Mouse (Mus musculus) MEL (cell line): ENCODE data around the gene March10. TPM values are rescaled to one million over a fixed set of nuclear protein-coding genes. Genes with fewer than 3 reads are reported as not detected.

Experiments
- DNase-seq: peaks from one replicate; pipeline ENCODE4 v3.0.0; 2011; ENCODE audit warnings: low read depth, low spot score
- H3K27ac ChIP-seq: 2 replicates; pipeline ENCODE4 v1.5.1; 2012; ENCODE audit warnings: low read depth, mild to moderate bottlenecking, control low read depth, low read length, moderate library complexity; ENCODE audit not compliant: control insufficient read depth
- H3K27me3 ChIP-seq, 2 experiments: fragments of 150-350 bp in 1 of 2; sonication (generic) in 1 of 2; 2 replicates each; pipeline ENCODE4 v1.6.1; 2012; ENCODE audit warnings: low read length in 2 of 2, mild to moderate bottlenecking in 2 of 2, improper control_type of control experiment in 1 of 2, moderate library complexity in 1 of 2; ENCODE audit not compliant: insufficient read depth in 2 of 2, control insufficient read depth in 1 of 2
- H3K36me3 ChIP-seq, 2 experiments: 2 replicates each; pipeline ENCODE4 v1.6.1; 2012 to 2014; ENCODE audit warnings: low read length in 2 of 2, improper control_type of control experiment in 1 of 2, inconsistent platforms in 1 of 2, mild to moderate bottlenecking in 1 of 2; ENCODE audit not compliant: insufficient read depth in 2 of 2, control insufficient read depth in 1 of 2
- H3K4me1 ChIP-seq, 2 experiments: fragments of 150-350 bp in 1 of 2; sonication (generic) in 1 of 2; 2 replicates each; pipeline ENCODE4 v1.6.1; 2012; ENCODE audit warnings: low read length in 2 of 2, improper control_type of control experiment in 1 of 2, mild to moderate bottlenecking in 1 of 2; ENCODE audit not compliant: insufficient read depth in 2 of 2, control insufficient read depth in 1 of 2
- H3K4me3 ChIP-seq, 2 experiments: fragments of 150-350 bp in 1 of 2; sonication (generic) in 1 of 2; 2 replicates each; pipeline ENCODE4 v1.5.1; 2012; ENCODE audit warnings: low read depth in 2 of 2, low read length in 2 of 2, mild to moderate bottlenecking in 2 of 2, moderate library complexity in 2 of 2, control low read depth in 1 of 2, improper control_type of control experiment in 1 of 2; ENCODE audit not compliant: control insufficient read depth in 1 of 2, insufficient read depth in 1 of 2
- H3K79me2 ChIP-seq: 2 replicates; pipeline ENCODE4 v1.6.1; 2012; ENCODE audit warnings: mild to moderate bottlenecking, low read length, moderate library complexity; ENCODE audit not compliant: control insufficient read depth, poor library complexity, insufficient read depth
- H3K9ac ChIP-seq: 2 replicates; pipeline ENCODE4 v1.6.1; 2012; ENCODE audit warnings: low read depth, mild to moderate bottlenecking, control low read depth, low read length, moderate library complexity; ENCODE audit not compliant: control insufficient read depth, poor library complexity, severe bottlenecking
- H3K9me3 ChIP-seq: fragments of 150-350 bp; sonication (generic); replicated peaks from 2 replicates; pipeline ENCODE4 v1.6.1; 2012; ENCODE audit warnings: mild to moderate bottlenecking, low read length, improper control_type of control experiment, moderate library complexity; ENCODE audit not compliant: insufficient read depth
- BHLHE40 ChIP-seq: IDR thresholded peaks from 2 replicates; pipeline ENCODE4 v1.6.1; 2012; ENCODE audit warnings: low read depth, mild to moderate bottlenecking, inconsistent platforms, low read length, improper control_type of control experiment, borderline replicate concordance
- CHD2 ChIP-seq: IDR thresholded peaks from 2 replicates; pipeline ENCODE4 v1.6.1; 2011; ENCODE audit warnings: low read length, improper control_type of control experiment
- CTCF ChIP-seq, 3 experiments: IDR thresholded peaks in 2 of 3; conservative IDR thresholded peaks in 1 of 3; 2 replicates each; pipeline ENCODE4 v1.5.1; 2011 to 2012; ENCODE audit warnings: low read length in 3 of 3, low read depth in 2 of 3, mild to moderate bottlenecking in 2 of 3, improper control_type of control experiment in 1 of 3, inconsistent platforms in 1 of 3, mixed read lengths in 1 of 3, moderate library complexity in 1 of 3; ENCODE audit not compliant: control insufficient read depth in 1 of 3, insufficient read depth in 1 of 3, poor library complexity in 1 of 3, severe bottlenecking in 1 of 3
- ELF1 ChIP-seq: IDR thresholded peaks from 2 replicates; pipeline ENCODE4 v1.6.1; 2014; ENCODE audit warnings: low read depth, mild to moderate bottlenecking, inconsistent platforms, low read length, improper control_type of control experiment, moderate library complexity
- ETS1 ChIP-seq: IDR thresholded peaks from 2 replicates; pipeline ENCODE4 v1.6.1; 2012; ENCODE audit warnings: low read depth, mild to moderate bottlenecking, inconsistent platforms, low read length, improper control_type of control experiment, moderate library complexity
- GABPA ChIP-seq: IDR thresholded peaks from 2 replicates; pipeline ENCODE4 v1.6.1; 2012; ENCODE audit warnings: low read depth, mild to moderate bottlenecking, inconsistent platforms, low read length, improper control_type of control experiment, moderate library complexity
- JUND ChIP-seq: IDR thresholded peaks from 2 replicates; pipeline ENCODE4 v1.6.1; 2011; ENCODE audit warnings: low read depth, mild to moderate bottlenecking, improper control_type of control experiment, low read length
- KAT2A ChIP-seq: conservative IDR thresholded peaks from 2 replicates; pipeline ENCODE4 v1.6.1; 2012; ENCODE audit warnings: low read depth, low read length, improper control_type of control experiment, inconsistent platforms
- MAFK ChIP-seq: IDR thresholded peaks from 2 replicates; pipeline ENCODE4 v1.6.1; 2011; ENCODE audit warnings: low read depth, mild to moderate bottlenecking, low read length, improper control_type of control experiment, borderline replicate concordance
- MAX ChIP-seq: IDR thresholded peaks from 2 replicates; pipeline ENCODE4 v1.6.1; 2011; ENCODE audit warnings: low read length, improper control_type of control experiment
- MAZ ChIP-seq: IDR thresholded peaks from 2 replicates; pipeline ENCODE4 v1.6.1; 2012; ENCODE audit warnings: low read depth, mild to moderate bottlenecking, inconsistent platforms, low read length, improper control_type of control experiment
- MEF2A ChIP-seq: IDR thresholded peaks from 2 replicates; pipeline ENCODE4 v1.6.1; 2014; ENCODE audit warnings: low read depth, mild to moderate bottlenecking, inconsistent platforms, low read length, improper control_type of control experiment; ENCODE audit not compliant: poor library complexity, insufficient replicate concordance, severe bottlenecking; ENCODE audit errors: extremely low read depth
- NRF1 ChIP-seq: IDR thresholded peaks from 2 replicates; pipeline ENCODE4 v1.6.1; 2014; ENCODE audit warnings: low read depth, mild to moderate bottlenecking, inconsistent platforms, low read length, improper control_type of control experiment, moderate library complexity; ENCODE audit not compliant: poor library complexity, insufficient read depth, severe bottlenecking
- POLR2AphosphoS5 ChIP-seq: IDR thresholded peaks from 2 replicates; pipeline ENCODE4 v1.6.1; 2012; ENCODE audit warnings: low read depth, borderline replicate concordance, mild to moderate bottlenecking, inconsistent platforms, low read length, moderate library complexity, mixed read lengths
- RAD21 ChIP-seq: IDR thresholded peaks from 2 replicates; pipeline ENCODE4 v1.6.1; 2011; ENCODE audit warnings: mild to moderate bottlenecking, low read depth, low read length, improper control_type of control experiment
- TAL1 ChIP-seq: IDR thresholded peaks from 2 replicates; pipeline ENCODE4 v1.6.1; 2012; ENCODE audit warnings: mild to moderate bottlenecking, inconsistent platforms, low read length, moderate library complexity, mixed read lengths
- UBTF ChIP-seq: IDR thresholded peaks from 2 replicates; pipeline ENCODE4 v1.6.1; 2012; ENCODE audit warnings: low read depth, mild to moderate bottlenecking, inconsistent platforms, low read length, improper control_type of control experiment, moderate library complexity, borderline replicate concordance; ENCODE audit not compliant: insufficient read depth
- USF1 ChIP-seq: IDR thresholded peaks from 2 replicates; pipeline ENCODE4 v1.6.1; 2014; ENCODE audit warnings: low read depth, mild to moderate bottlenecking, inconsistent platforms, low read length, improper control_type of control experiment, moderate library complexity
- USF2 ChIP-seq, 2 experiments: IDR thresholded peaks; 2 replicates each; pipeline ENCODE4 v1.6.1; 2011 to 2012; ENCODE audit warnings: improper control_type of control experiment in 2 of 2, low read length in 2 of 2, borderline replicate concordance in 1 of 2, inconsistent platforms in 1 of 2, low read depth in 1 of 2, mild to moderate bottlenecking in 1 of 2; ENCODE audit not compliant: insufficient read depth in 1 of 2
- ZMIZ1 ChIP-seq: IDR thresholded peaks from 2 replicates; pipeline ENCODE4 v1.6.1; 2012; ENCODE audit warnings: low read depth, mild to moderate bottlenecking, inconsistent platforms, low read length, improper control_type of control experiment, moderate library complexity
- ZNF384 ChIP-seq: IDR thresholded peaks from 2 replicates; pipeline ENCODE4 v1.6.1; 2012; ENCODE audit warnings: low read depth, mild to moderate bottlenecking, inconsistent platforms, low read length, improper control_type of control experiment
- polyA plus RNA-seq, 2 experiments: library from polyadenylated mRNA; stranded (reverse) in 1 of 2; unstranded in 1 of 2; fragments of >175 nt in 1 of 2; fragments of >200 nt in 1 of 2; gene quantifications; 2 replicates each; pipeline versions ENCODE4 v1.2.1 to v1.2.4; 2012; ENCODE audit warnings: low replicate concordance in 2 of 2, low read depth in 1 of 2; ENCODE audit not compliant: insufficient read length in 2 of 2, insufficient read depth in 1 of 2, missing spikeins in 1 of 2
- total RNA-seq: library from RNA; depleted of rRNA; stranded (reverse); fragments of 300-350 nt; gene quantifications from 2 replicates; pipeline ENCODE4 v1.2.3, GENCODE M21; 2012

Gene March10
- total and polyA plus RNA-seq, 3 experiments = not detected

DNA sequence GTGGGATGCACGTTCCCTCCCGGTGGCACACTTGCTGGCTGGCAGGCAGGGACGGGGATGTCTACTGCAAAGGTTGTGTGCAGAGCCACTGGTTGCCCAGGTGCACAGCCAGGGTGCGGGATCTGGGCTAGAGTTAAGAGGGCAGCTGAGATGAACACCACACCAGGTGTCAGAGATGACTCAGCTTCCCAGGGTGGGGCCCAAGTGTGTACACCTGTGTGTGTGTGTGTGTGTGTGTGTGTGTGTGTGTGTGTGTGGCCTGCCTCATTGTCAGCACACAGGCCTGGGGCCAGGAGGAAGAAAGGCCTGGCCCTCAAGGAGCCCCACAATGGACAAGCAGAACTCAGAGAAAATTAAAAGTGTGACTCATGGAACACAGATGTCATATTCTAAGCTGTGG lies 31.9 kb downstream of the March10 start:
- no peaks in the 10 kb centered on the region for H3K79me2 ChIP-seq
- no peaks in the 10 kb centered on the region for H3K9me3 ChIP-seq
- no peak for TF ChIP-seq JUND
- no peak for TF ChIP-seq CTCF (IDR thresholded peaks at IDR 0.05 in 2 of 3, conservative IDR thresholded peaks at IDR 0.05 in 1 of 3; ENCODE audit: control insufficient read depth in 1 of 3, insufficient read depth in 1 of 3, low read depth in 2 of 3, low read length in 3 of 3, poor library complexity in 1 of 3, severe bottlenecking in 1 of 3)
- TF ChIP-seq ZMIZ1 = no peak
- TF ChIP-seq ETS1 = no peak
- no peak for TF ChIP-seq UBTF
- no peak for TF ChIP-seq GABPA
- TF ChIP-seq MEF2A = no peak
- no peak for TF ChIP-seq MAZ
- TF ChIP-seq ZNF384 = no peak
- no peak for TF ChIP-seq BHLHE40
- no peak for TF ChIP-seq USF1
- no peak overlapping the region for H3K9ac ChIP-seq
- H3K27ac ChIP-seq = no peak overlapping the region
- H3K27me3 ChIP-seq = peaks cover 0 to 4% of the 10 kb centered on the region in 2 experiments; a peak in 1 of 4 replicates
- H3K4me3 ChIP-seq = no peak overlapping the region
- H3K36me3 ChIP-seq = no peaks in the 10 kb centered on the region
- no peak for DNase-seq
- no peaks in the 10 kb centered on the region for H3K4me1 ChIP-seq

DNA sequence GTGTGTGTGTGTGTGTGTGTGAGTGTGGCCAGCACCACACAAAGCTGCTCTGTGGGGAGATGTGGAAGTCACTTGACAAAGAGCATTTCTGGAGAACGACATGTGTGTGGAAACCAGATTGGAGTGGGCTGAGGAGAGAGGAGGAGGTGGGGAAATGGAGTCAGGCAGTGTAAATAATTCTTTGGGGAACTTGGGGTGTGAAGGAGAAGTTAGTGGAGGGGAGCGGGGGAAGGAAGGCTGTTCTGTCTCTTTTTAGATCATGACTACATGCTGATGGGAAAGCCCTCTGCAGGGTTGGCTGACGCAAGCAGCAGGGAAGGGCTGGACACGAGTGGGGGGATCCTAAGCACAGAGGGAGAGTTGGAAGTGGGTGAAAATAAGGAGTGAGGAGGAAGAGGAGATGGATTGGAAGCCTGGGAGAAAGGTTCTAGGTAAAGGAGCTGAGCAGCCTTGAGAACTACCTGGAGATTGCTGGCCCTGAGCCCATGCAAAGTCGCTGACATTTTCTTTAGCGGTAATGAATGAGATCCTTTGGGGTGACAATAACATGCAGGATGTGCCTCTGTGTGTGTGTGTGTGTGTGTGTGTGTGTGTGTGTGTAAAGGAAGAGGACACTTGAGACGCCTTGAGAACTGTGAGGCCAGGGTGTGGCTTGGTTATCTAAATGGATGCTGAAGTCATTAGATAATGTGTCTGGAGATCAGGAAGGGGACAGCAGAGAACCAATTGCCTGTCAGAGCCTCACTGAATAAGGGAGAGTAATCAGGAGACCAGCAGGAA lies 35.7 kb downstream of the March10 start:
- no peaks in the 10 kb centered on the region for H3K36me3 ChIP-seq
- H3K4me1 ChIP-seq = no peaks in the 10 kb centered on the region
- H3K27me3 ChIP-seq = 0 out of 4 replicates have a peak, but pooled peaks cover 0 to 2% of the 10 kb centered on the region in 2 experiments
- H3K4me3 ChIP-seq = no peak overlapping the region
- no peak overlapping the region for H3K9ac ChIP-seq
- H3K79me2 ChIP-seq = no peaks in the 10 kb centered on the region
- no peak overlapping the region for H3K27ac ChIP-seq
- H3K9me3 ChIP-seq = no peaks in the 10 kb centered on the region
- no peak for DNase-seq
- no peak for TF ChIP-seq RAD21
- no peak for TF ChIP-seq NRF1
- no peak for TF ChIP-seq CHD2
- TF ChIP-seq TAL1 = no peak
- no peak for TF ChIP-seq MAX
- no peak for TF ChIP-seq USF1
- TF ChIP-seq MAFK = no peak
- no peak for TF ChIP-seq ELF1
- no peak for TF ChIP-seq KAT2A
- TF ChIP-seq POLR2AphosphoS5 = no peak
- TF ChIP-seq ETS1 = no peak
- TF ChIP-seq JUND = no peak
- no peak for TF ChIP-seq CTCF (IDR thresholded peaks at IDR 0.05 in 2 of 3, conservative IDR thresholded peaks at IDR 0.05 in 1 of 3; ENCODE audit: control insufficient read depth in 1 of 3, insufficient read depth in 1 of 3, low read depth in 2 of 3, low read length in 3 of 3, poor library complexity in 1 of 3, severe bottlenecking in 1 of 3)
- no peak for TF ChIP-seq USF2 (IDR thresholded peaks at IDR 0.05; ENCODE audit: borderline replicate concordance in 1 of 2, insufficient read depth in 1 of 2, low read depth in 1 of 2, low read length in 2 of 2)
- no peak for TF ChIP-seq MEF2A
- TF ChIP-seq, all 39 proteins: peak for 0
